Mouse (Mus musculus) spleen, adult 10 weeks (tissue): Measurements from ENCODE around the gene Lrp5. TPM values are rescaled to one million over a fixed set of nuclear protein-coding genes. Genes with fewer than 3 reads are reported as not detected.

Experiments
- polyA plus RNA-seq: library from polyadenylated mRNA; stranded (reverse); fragments of 350-450 nt; fragmentation: Illumina TruSeq; extraction: RNeasy Lipid Tissue Mini Kit (QIAGEN cat#74804); gene quantifications from one replicate; pipeline ENCODE4 v1.2.3, GENCODE M21; 2015; ENCODE audit warnings: low replicate concordance; ENCODE audit not compliant: insufficient read depth

The Lrp5 gene
- 3.2 TPM for polyA plus RNA-seq

DNA sequence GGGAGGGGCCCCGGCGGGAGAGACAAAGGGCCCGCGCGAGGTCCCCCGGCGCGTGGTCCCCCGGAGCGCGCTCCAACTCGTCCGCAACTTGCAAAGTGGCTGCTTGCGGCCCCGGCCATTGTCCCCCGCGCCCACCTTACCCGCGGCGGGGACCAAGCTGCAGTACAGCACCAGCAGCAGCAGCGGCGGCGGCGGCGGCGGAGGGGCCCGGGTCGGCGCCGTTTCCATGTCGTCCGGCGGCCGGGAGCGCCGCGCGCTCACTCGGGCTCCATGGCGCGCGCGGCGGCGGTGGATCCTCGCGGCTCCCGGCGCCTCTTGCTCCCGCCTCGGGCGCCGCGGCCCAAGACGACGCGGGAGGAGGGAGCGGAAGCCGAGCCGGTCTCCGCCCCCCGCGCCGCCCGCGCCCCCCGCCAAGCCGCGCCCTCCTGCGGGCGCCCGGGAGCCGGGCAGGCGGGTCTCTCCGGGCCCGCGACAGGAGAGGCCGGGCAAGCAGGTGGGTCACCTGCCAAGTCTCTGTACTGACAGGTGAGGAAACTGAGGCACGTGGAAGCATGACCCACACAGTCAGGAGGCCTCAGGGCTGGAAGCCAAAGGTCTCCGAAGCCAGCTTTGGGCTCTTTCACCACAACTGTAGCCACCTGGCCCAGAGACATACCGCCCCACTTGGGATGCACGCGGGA is at the start of gene Lrp5:
TSS of gene Lrp5 (minus strand) at position 350 of the 680 bp plus-strand sequence.

GRCm38 (mm10) chr19:3708078-3709012 is 22.0 kb upstream of the Lrp5 start, which contains the start of gene 1810055G02Rik:
Gene 1810055G02Rik (plus strand): TSS chr19:3708293.

DNA sequence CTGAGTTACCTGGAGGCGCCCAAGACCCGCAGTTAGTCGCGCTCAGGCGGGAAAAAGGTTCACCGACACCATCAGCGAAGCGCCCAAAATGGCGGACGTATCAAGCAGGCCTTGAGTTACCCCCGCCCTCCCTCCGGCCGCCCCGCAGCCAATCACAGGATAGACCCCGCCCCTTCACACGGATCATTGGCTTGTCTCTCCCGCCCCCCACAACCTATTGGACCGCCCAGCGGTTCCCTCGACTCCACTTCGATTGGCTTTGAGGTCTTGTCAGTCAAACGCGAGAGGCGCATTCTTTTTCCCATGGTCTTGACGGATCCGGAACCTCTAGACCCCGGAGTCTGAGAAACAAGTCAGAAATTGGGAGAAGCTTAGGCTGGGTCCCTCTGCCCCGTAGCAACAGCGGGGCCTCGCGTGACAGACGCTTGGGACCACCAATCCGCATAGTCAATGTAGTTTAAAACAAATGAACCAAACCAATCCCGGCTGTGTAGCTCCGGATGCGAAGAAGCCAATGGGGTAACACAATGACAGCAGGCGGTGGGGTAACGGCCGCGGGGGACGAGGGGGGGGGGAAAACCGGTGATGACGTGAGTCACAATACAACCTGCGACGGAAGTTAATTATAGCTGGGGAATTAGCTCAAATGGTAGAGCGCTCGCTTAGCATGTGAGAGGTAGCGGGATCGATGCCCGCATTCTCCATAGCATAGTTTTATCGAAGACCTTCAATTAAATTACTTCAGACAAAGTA is 110.6 kb downstream of the Lrp5 start, which contains the start of gene Ppp6r3:
TSS of gene Ppp6r3 (minus strand) at position 118 of the 753 bp plus-strand sequence.

Other genes with a start within 250 kb of the Lrp5 start
- 113 TPM for gene Ppp6r3, start 110.8 kb downstream of the Lrp5 start, polyA plus RNA-seq
- 3.9 TPM for gene 1810055G02Rik, start 21.7 kb upstream of the Lrp5 start, polyA plus RNA-seq
- 79.8 TPM for gene Kmt5b, start 80.9 kb upstream of the Lrp5 start, polyA plus RNA-seq
- 68.8 TPM for gene Chka, start 165.2 kb upstream of the Lrp5 start, polyA plus RNA-seq
- gene Tcirg1, start 220.6 kb upstream of the Lrp5 start, polyA plus RNA-seq: 55.5 TPM
- gene Ndufs8, start 226.2 kb upstream of the Lrp5 start, polyA plus RNA-seq: 42.9 TPM
- 10.8 TPM for gene Aldh3b1, start 243.2 kb upstream of the Lrp5 start, polyA plus RNA-seq
- 210 TPM for gene Unc93b1, start 248.6 kb upstream of the Lrp5 start, polyA plus RNA-seq